Mouse (Mus musculus) heart, adult 2 months (tissue): Measurements from ENCODE around the gene Lrrn2. TPM values are rescaled to one million over a fixed set of nuclear protein-coding genes. Genes with fewer than 3 reads are reported as not detected.

Experiments
- DNase-seq, 2 experiments: peaks; one replicate each; pipeline ENCODE4 v3.0.0; 2021
- H3K27ac ChIP-seq: fragments of 200-600 bp; 2 replicates; pipeline ENCODE4 v1.8.1; 2022
- H3K27me3 ChIP-seq: fragments of 200-500 bp; 2 replicates; pipeline ENCODE4 v1.6.1; 2012; ENCODE audit warnings: mild to moderate bottlenecking, low read length, inconsistent platforms, mixed read lengths; ENCODE audit not compliant: control insufficient read depth, insufficient read depth
- H3K36me3 ChIP-seq: fragments of 200-500 bp; 2 replicates; pipeline ENCODE4 v1.6.1; 2012; ENCODE audit warnings: low read length, inconsistent platforms; ENCODE audit not compliant: control insufficient read depth, insufficient read depth
- H3K4me1 ChIP-seq: fragments of 200-500 bp; 2 replicates; pipeline ENCODE4 v1.6.1; 2011; ENCODE audit warnings: low read length; ENCODE audit not compliant: control insufficient read depth, insufficient read depth
- H3K4me3 ChIP-seq: fragments of 200-600 bp; 2 replicates; pipeline ENCODE4 v1.8.1; 2022
- H3K79me2 ChIP-seq: fragments of 200-500 bp; replicated peaks from 2 replicates; pipeline ENCODE4 v1.6.1; 2012; ENCODE audit warnings: mild to moderate bottlenecking, inconsistent platforms, low read length, moderate library complexity, mixed read lengths; ENCODE audit not compliant: control insufficient read depth, insufficient read depth
- H3K9ac ChIP-seq: fragments of 200-500 bp; 2 replicates; pipeline ENCODE4 v1.6.1; 2012; ENCODE audit warnings: low read depth, mild to moderate bottlenecking, control low read depth, inconsistent platforms, low read length, mixed read lengths
- CTCF ChIP-seq: fragments of 200-600 bp; IDR thresholded peaks from 2 replicates; pipeline ENCODE4 v1.8.1; 2022; ENCODE audit warnings: antibody characterized with exemption, mild to moderate bottlenecking, moderate library complexity
- EP300 ChIP-seq: fragments of 200-500 bp; IDR thresholded peaks from 2 replicates; pipeline ENCODE4 v1.6.1; 2011; ENCODE audit warnings: low read depth, low read length, control low read depth; ENCODE audit not compliant: insufficient read depth
- POLR2A ChIP-seq: fragments of 200-500 bp; IDR thresholded peaks from 2 replicates; pipeline ENCODE4 v1.6.1; 2011; ENCODE audit warnings: mild to moderate bottlenecking, low read depth, low read length, control low read depth; ENCODE audit not compliant: insufficient read depth
- WGBS: fragments of 180-500 bp; shearing (Covaris S2); methylation state at CpG from one replicate; pipeline ENCODE4 v1.1.7; 2018; 5-methylcytosine and 5-hydroxymethylcytosine counted together
- intact Hi-C: fragments of 180-260 bp; cut with DNase I; formaldehyde crosslinking; loops from one replicate; pipeline ENCODE4 v1.15.1; 2025
- polyA plus RNA-seq: library from polyadenylated mRNA; depleted of rRNA; stranded (reverse); fragments of >200 nt; gene quantifications from 2 replicates; pipeline ENCODE4 v1.2.3, GENCODE M21; 2012
- total RNA-seq, 2 experiments: library from RNA; stranded (reverse); gene quantifications; 2 replicates each; pipeline ENCODE4 v1.2.3; 2021

Lrrn2 gene
- total and polyA plus RNA-seq, 3 experiments = 3.2 to 7.3 (median 4.2) TPM

DNA sequence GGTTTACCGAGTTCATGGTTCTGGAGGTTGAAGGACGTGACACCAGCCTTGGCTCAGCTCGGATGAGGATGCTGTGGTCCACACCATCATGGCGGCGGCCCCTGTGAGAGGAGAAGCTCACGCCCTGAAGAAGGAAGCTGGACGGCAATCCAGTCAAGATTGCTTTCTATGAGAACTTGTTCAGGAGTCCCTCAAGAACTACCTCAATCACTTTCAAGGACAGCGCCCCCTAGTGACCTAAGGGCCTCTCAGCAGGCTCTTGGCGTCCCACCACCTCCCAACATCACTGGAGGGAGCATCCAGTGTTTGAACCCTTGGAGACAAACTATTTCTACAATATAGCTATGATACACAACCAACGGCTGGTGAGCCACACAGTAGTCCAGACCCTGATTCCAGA lies 36.5 kb upstream of the Lrrn2 start:
- DNase-seq = no peak
- Histone ChIP-seq H3K4me1 (no peaks in the 10 kb centered on the region), H3K27ac (no peak overlapping the region), H3K27me3 (no peaks in the 10 kb centered on the region), H3K4me3 (no peak overlapping the region), H3K36me3 (no peaks in the 10 kb centered on the region), H3K79me2 (no peaks in the 10 kb centered on the region), H3K9ac (no peak overlapping the region)
- WGBS = 79% methylated on average over 10 of the region's 10 CpGs
- intact Hi-C loops = no loop called here
- no peak for TF ChIP-seq EP300
- peak; percentile 25; the same call in 1 of the 2 replicates for TF ChIP-seq CTCF
- no peak for TF ChIP-seq POLR2A

DNA sequence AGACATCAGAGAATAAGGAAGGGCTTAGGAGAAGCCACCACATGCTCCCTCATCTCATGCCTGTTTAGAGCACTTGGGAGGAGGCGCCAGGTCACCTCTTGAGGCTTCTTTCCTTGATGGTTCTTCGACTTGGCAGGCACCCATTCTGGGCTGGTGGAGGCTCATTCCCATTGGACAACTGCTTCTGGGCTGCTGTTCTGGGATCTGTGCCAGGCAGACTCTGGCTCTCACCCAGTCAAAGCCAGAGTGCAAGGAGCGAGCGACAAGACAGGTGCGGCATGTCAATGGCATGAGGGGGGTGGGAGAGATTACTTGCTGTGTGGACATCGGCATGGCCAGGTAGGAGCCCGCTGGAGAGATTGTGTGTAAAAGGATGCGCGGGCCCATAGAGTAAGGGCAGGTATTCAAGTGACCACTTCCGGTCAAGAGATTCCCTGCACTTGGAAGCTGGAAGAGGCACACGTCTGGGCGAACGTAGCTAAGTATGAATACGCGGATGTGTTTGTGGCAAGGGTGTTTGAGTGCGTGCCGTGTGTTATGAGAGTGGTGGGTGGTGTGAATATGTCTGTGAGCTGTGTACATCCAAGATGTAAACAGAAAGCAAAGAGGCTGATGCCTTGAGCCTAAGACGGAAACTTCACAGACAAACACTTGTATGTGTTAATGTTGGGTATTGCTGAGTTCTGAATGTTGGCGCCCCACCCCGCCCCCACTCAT lies 35.8 kb upstream of the Lrrn2 start:
- Histone ChIP-seq H3K36me3 (no peaks in the 10 kb centered on the region), H3K27me3 (no peaks in the 10 kb centered on the region), H3K27ac (no peak overlapping the region), H3K4me1 (no peaks in the 10 kb centered on the region), H3K9ac (no peak overlapping the region), H3K79me2 (no peaks in the 10 kb centered on the region), H3K4me3 (no peak overlapping the region)
- WGBS = 63% methylated on average over 20 of the region's 20 CpGs
- intact Hi-C loops = no loop called here
- TF ChIP-seq CTCF = no peak
- no peak for TF ChIP-seq POLR2A
- no peak for TF ChIP-seq EP300
- DNase-seq = peak; percentile 60 to 75

DNA sequence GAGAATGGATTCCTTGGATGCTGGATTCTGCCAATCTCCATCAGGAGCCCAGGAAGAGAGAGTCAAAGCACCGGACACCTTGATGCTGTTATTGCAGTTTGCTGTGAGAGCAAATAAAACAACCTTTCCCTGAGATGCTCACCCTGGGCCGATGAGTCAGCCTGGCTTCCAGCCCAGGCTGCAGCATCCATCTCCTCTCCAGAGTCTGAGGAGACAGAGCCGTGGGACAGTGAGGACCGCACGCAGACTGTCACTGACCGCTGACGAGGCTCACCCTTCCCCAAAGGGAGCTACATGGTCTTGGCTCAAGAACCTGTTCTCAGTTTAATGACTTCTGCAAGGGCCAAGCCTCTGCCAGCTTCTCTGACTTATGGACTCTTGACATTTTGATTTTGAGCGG lies 34.3 kb upstream of the Lrrn2 start:
- DNase-seq = no peak
- WGBS = 69% methylated on average over 8 of the region's 8 CpGs
- Histone ChIP-seq H3K27me3 (no peaks in the 10 kb centered on the region), H3K9ac (no peak overlapping the region), H3K4me3 (no peak overlapping the region), H3K36me3 (no peaks in the 10 kb centered on the region), H3K27ac (no peak overlapping the region), H3K4me1 (no peaks in the 10 kb centered on the region), H3K79me2 (no peaks in the 10 kb centered on the region)
- TF ChIP-seq POLR2A (no peak), CTCF (no peak), EP300 (no peak)
- intact Hi-C loops = no loop called here

DNA sequence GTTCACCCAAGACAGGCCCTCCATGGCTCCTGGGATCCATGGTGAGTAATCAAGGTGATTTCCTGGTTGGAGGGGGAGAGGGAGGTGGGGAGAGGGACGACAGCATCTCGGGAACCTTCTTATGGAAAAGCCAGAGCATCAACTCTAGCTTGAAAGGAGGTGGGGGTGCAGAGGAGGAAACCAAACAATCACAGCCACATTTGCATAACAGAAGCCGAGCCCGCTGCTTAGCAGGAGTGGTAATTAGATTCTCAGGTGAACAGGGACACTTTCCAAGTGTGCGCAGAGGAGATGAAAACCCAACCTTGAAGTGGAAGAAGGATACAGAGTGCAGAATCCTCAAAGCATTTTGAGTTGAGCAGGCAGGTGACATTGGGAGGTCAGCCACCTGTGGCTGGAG lies 29.3 kb upstream of the Lrrn2 start:
- H3K79me2 ChIP-seq = no peaks in the 10 kb centered on the region
- TF ChIP-seq EP300 = no peak
- TF ChIP-seq POLR2A = no peak
- TF ChIP-seq CTCF = no peak
- H3K4me3 ChIP-seq = no peak overlapping the region
- no peak for DNase-seq
- intact Hi-C loops = loop anchor here (5.0 kb wide), 1 partner anchor 64 kb away; no protein-coding TSS in a partner anchor
- WGBS = 57% methylated on average over 5 of the region's 5 CpGs
- H3K27ac ChIP-seq = no peak overlapping the region
- no peaks in the 10 kb centered on the region for H3K27me3 ChIP-seq
- no peaks in the 10 kb centered on the region for H3K36me3 ChIP-seq
- H3K4me1 ChIP-seq = peaks cover 3% of the 10 kb centered on the region; the same call in 1 of the 2 replicates
- H3K9ac ChIP-seq = no peak overlapping the region

DNA sequence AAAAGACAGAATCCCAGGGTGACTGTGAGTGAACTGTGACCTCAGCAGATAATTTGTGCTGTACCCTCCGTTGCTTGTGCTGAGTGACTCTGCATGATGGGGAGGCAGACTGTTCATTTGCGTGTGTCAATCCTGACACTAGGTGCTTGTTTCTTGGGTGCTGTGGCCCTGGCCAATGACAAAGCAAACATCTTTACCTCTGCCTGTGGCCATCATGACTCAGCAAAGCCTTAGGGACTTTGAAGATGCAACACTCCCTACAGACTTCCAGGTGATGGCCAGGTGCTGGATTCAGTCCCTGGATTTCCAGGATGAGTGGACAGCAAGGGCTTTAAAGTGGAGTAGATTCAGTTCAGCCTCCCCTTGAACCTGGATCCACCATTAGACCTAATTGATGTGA lies 28.8 kb upstream of the Lrrn2 start:
- Histone ChIP-seq H3K4me3 (no peak overlapping the region), H3K79me2 (no peaks in the 10 kb centered on the region), H3K36me3 (no peaks in the 10 kb centered on the region), H3K4me1 (peaks cover 3% of the 10 kb centered on the region; the same call in 1 of the 2 replicates), H3K27ac (no peak overlapping the region), H3K27me3 (no peaks in the 10 kb centered on the region), H3K9ac (no peak overlapping the region)
- intact Hi-C loops = loop anchor here (5.0 kb wide), 1 partner anchor 64 kb away; no protein-coding TSS in a partner anchor
- TF ChIP-seq POLR2A = no peak
- no peak for TF ChIP-seq CTCF
- TF ChIP-seq EP300 = no peak
- WGBS = 71% methylated on average over 2 of the region's 2 CpGs
- no peak for DNase-seq

GRCm38 (mm10) chr1:132851771-132852170 lies 28.3 kb upstream of the Lrrn2 start:
- intact Hi-C loops = loop anchor here (5.0 kb wide), 1 partner anchor 64 kb away; no protein-coding TSS in a partner anchor
- H3K79me2 ChIP-seq = no peaks in the 10 kb centered on the region
- H3K27ac ChIP-seq = peak overlapping the region; percentile 26; the same call in 1 of the 2 replicates
- WGBS = 23% methylated on average over 4 of the region's 4 CpGs
- no peak overlapping the region for H3K4me3 ChIP-seq
- peak in 1 of 2 experiments; percentile 42 for DNase-seq
- no peaks in the 10 kb centered on the region for H3K27me3 ChIP-seq
- no peaks in the 10 kb centered on the region for H3K36me3 ChIP-seq
- TF ChIP-seq CTCF = no peak
- TF ChIP-seq POLR2A = no peak
- no peak for TF ChIP-seq EP300
- H3K4me1 ChIP-seq = peaks cover 3% of the 10 kb centered on the region; the same call in 1 of the 2 replicates
- H3K9ac ChIP-seq = no peak overlapping the region
